Mouse (Mus musculus): Measurements from ENCODE around the gene March10. TPM values are rescaled to one million over a fixed set of nuclear protein-coding genes. Genes with fewer than 3 reads are reported as not detected.
A peak's percentile ranks its signal among the peaks of the same experiment; 100 is the strongest.

The March10 gene
- polyA plus RNA-seq, 1 experiment from 2014 or later: 0.31 TPM

- no peaks in the 10 kb centered on the region for H3K4me1 ChIP-seq (ENCODE audit: control insufficient read depth, insufficient read depth, low read length)
- DNase-seq (ENCODE audit: low spot score): no peak
- WGBS: 58% methylated on average over 4 of the region's 4 CpGs
Observed at GRCm38 (mm10) chr11:105472610-105473009, 16.1 kb upstream of the March10 start.

GRCm38 (mm10) chr11:105470896-105471295 lies 14.4 kb upstream of the March10 start:
- H3K4me1 ChIP-seq (ENCODE audit: control insufficient read depth, insufficient read depth, low read length): 0 out of 2 replicates have a peak, but pooled peaks cover 2% of the 10 kb centered on the region
- H3K27me3 ChIP-seq (ENCODE audit: control insufficient read depth, insufficient read depth, low read length): no peaks in the 10 kb centered on the region
- H3K4me2 ChIP-seq (ENCODE audit: low read depth, low read length): no peak overlapping the region
- no peak overlapping the region for H3K9ac ChIP-seq (replicated peaks; ENCODE audit: low read length)
- WGBS: 85% methylated on average over 4 of the region's 4 CpGs
- ATAC-seq (replicated peaks; ENCODE audit: insufficient number of reproducible peaks, low FRiP score, low TSS enrichment, low read depth): no peak
- no peak overlapping the region for H3K4me3 ChIP-seq (ENCODE audit: low read depth, low read length)
- DNase-seq (ENCODE audit: low spot score): no peak
- no peak overlapping the region for H3K27ac ChIP-seq (replicated peaks; ENCODE audit: low read depth, low read length)
- H3K36me3 ChIP-seq (replicated peaks; ENCODE audit: control insufficient read depth, insufficient read depth, low read depth, low read length): no peaks in the 10 kb centered on the region
- H3K9me3 ChIP-seq (replicated peaks; ENCODE audit: control insufficient read depth, low read length): no peaks in the 10 kb centered on the region

More at GRCm38 (mm10) chr11:105472610-105473009, 16.1 kb upstream of the March10 start:
- Histone ChIP-seq H3K36me3 (replicated peaks; ENCODE audit: control insufficient read depth, insufficient read depth, low read depth, low read length) (no peaks in the 10 kb centered on the region), H3K9ac (replicated peaks; ENCODE audit: low read length) (no peak overlapping the region), H3K4me3 (ENCODE audit: low read depth, low read length) (no peak overlapping the region), H3K27me3 (ENCODE audit: control insufficient read depth, insufficient read depth, low read length) (no peaks in the 10 kb centered on the region), H3K4me2 (ENCODE audit: low read depth, low read length) (no peak overlapping the region), H3K9me3 (replicated peaks; ENCODE audit: control insufficient read depth, low read length) (no peaks in the 10 kb centered on the region), H3K27ac (replicated peaks; ENCODE audit: low read depth, low read length) (no peak overlapping the region)
- no peak for ATAC-seq (replicated peaks; ENCODE audit: insufficient number of reproducible peaks, low FRiP score, low TSS enrichment, low read depth)

- Histone ChIP-seq H3K27me3 (ENCODE audit: control insufficient read depth, insufficient read depth, low read length) (no peaks in the 10 kb centered on the region), H3K9ac (replicated peaks; ENCODE audit: low read length) (no peak overlapping the region), H3K27ac (replicated peaks; ENCODE audit: low read depth, low read length) (no peak overlapping the region), H3K4me2 (ENCODE audit: low read depth, low read length) (no peak overlapping the region), H3K4me1 (ENCODE audit: control insufficient read depth, insufficient read depth, low read length) (0 out of 2 replicates have a peak, but pooled peaks cover 2% of the 10 kb centered on the region), H3K9me3 (replicated peaks; ENCODE audit: control insufficient read depth, low read length) (no peaks in the 10 kb centered on the region), H3K4me3 (ENCODE audit: low read depth, low read length) (no peak overlapping the region), H3K36me3 (replicated peaks; ENCODE audit: control insufficient read depth, insufficient read depth, low read depth, low read length) (no peaks in the 10 kb centered on the region)
- DNase-seq (ENCODE audit: low spot score): no peak
- WGBS: 81% methylated on average over 4 of the region's 4 CpGs
- no peak for ATAC-seq (replicated peaks; ENCODE audit: insufficient number of reproducible peaks, low FRiP score, low TSS enrichment, low read depth)
Observed at GRCm38 (mm10) chr11:105469561-105469960, 13.0 kb upstream of the March10 start.

- H3K4me2 ChIP-seq (ENCODE audit: low read depth, low read length): no peak overlapping the region
- no peaks in the 10 kb centered on the region for H3K36me3 ChIP-seq (replicated peaks; ENCODE audit: control insufficient read depth, insufficient read depth, low read depth, low read length)
- no peak for DNase-seq (ENCODE audit: low spot score)
- H3K27ac ChIP-seq (replicated peaks; ENCODE audit: low read depth, low read length): no peak overlapping the region
- 66% methylated on average over 8 of the region's 8 CpGs for WGBS
- H3K4me3 ChIP-seq (ENCODE audit: low read depth, low read length): no peak overlapping the region
- H3K4me1 ChIP-seq (ENCODE audit: control insufficient read depth, insufficient read depth, low read length): 0 out of 2 replicates have a peak, but pooled peaks cover 2% of the 10 kb centered on the region
- no peaks in the 10 kb centered on the region for H3K27me3 ChIP-seq (ENCODE audit: control insufficient read depth, insufficient read depth, low read length)
- no peak for ATAC-seq (replicated peaks; ENCODE audit: insufficient number of reproducible peaks, low FRiP score, low TSS enrichment, low read depth)
- H3K9ac ChIP-seq (replicated peaks; ENCODE audit: low read length): no peak overlapping the region
- H3K9me3 ChIP-seq (replicated peaks; ENCODE audit: control insufficient read depth, low read length): no peaks in the 10 kb centered on the region
Observed at GRCm38 (mm10) chr11:105469091-105469507, 12.6 kb upstream of the March10 start.

- no peak overlapping the region for H3K4me2 ChIP-seq (ENCODE audit: low read depth, low read length)
- 0 out of 2 replicates have a peak, but pooled peaks cover 2% of the 10 kb centered on the region for H3K4me1 ChIP-seq (ENCODE audit: control insufficient read depth, insufficient read depth, low read length)
- H3K27ac ChIP-seq (replicated peaks; ENCODE audit: low read depth, low read length): no peak overlapping the region
- WGBS: 72% methylated on average over 5 of the region's 5 CpGs
- no peaks in the 10 kb centered on the region for H3K36me3 ChIP-seq (replicated peaks; ENCODE audit: control insufficient read depth, insufficient read depth, low read depth, low read length)
- H3K9ac ChIP-seq (replicated peaks; ENCODE audit: low read length): no peak overlapping the region
- no peak for ATAC-seq (replicated peaks; ENCODE audit: insufficient number of reproducible peaks, low FRiP score, low TSS enrichment, low read depth)
- H3K4me3 ChIP-seq (ENCODE audit: low read depth, low read length): no peak overlapping the region
- DNase-seq (ENCODE audit: low spot score): no peak
- H3K27me3 ChIP-seq (ENCODE audit: control insufficient read depth, insufficient read depth, low read length): no peaks in the 10 kb centered on the region
- no peaks in the 10 kb centered on the region for H3K9me3 ChIP-seq (replicated peaks; ENCODE audit: control insufficient read depth, low read length)
Observed at GRCm38 (mm10) chr11:105468436-105468835, 11.9 kb upstream of the March10 start.

- Histone ChIP-seq H3K27ac (replicated peaks; ENCODE audit: low read depth, low read length) (no peak overlapping the region), H3K4me1 (ENCODE audit: control insufficient read depth, insufficient read depth, low read length) (0 out of 2 replicates have a peak, but pooled peaks cover 2% of the 10 kb centered on the region), H3K9me3 (replicated peaks; ENCODE audit: control insufficient read depth, low read length) (no peaks in the 10 kb centered on the region), H3K36me3 (replicated peaks; ENCODE audit: control insufficient read depth, insufficient read depth, low read depth, low read length) (no peaks in the 10 kb centered on the region), H3K27me3 (ENCODE audit: control insufficient read depth, insufficient read depth, low read length) (no peaks in the 10 kb centered on the region), H3K4me3 (ENCODE audit: low read depth, low read length) (no peak overlapping the region), H3K4me2 (ENCODE audit: low read depth, low read length) (no peak overlapping the region), H3K9ac (replicated peaks; ENCODE audit: low read length) (no peak overlapping the region)
- WGBS: 71% methylated on average over 3 of the region's 3 CpGs
- DNase-seq (ENCODE audit: low spot score) (no peak), ATAC-seq (replicated peaks; ENCODE audit: insufficient number of reproducible peaks, low FRiP score, low TSS enrichment, low read depth) (no peak)
Observed at GRCm38 (mm10) chr11:105467816-105468215, 11.3 kb upstream of the March10 start.

GRCm38 (mm10) chr11:105467266-105467665 lies 10.7 kb upstream of the March10 start:
- Histone ChIP-seq H3K36me3 (replicated peaks; ENCODE audit: control insufficient read depth, insufficient read depth, low read depth, low read length) (no peaks in the 10 kb centered on the region), H3K4me1 (ENCODE audit: control insufficient read depth, insufficient read depth, low read length) (0 out of 2 replicates have a peak, but pooled peaks cover 2% of the 10 kb centered on the region), H3K9me3 (replicated peaks; ENCODE audit: control insufficient read depth, low read length) (no peaks in the 10 kb centered on the region), H3K27ac (replicated peaks; ENCODE audit: low read depth, low read length) (no peak overlapping the region), H3K9ac (replicated peaks; ENCODE audit: low read length) (no peak overlapping the region), H3K27me3 (ENCODE audit: control insufficient read depth, insufficient read depth, low read length) (no peaks in the 10 kb centered on the region), H3K4me3 (ENCODE audit: low read depth, low read length) (no peak overlapping the region), H3K4me2 (ENCODE audit: low read depth, low read length) (no peak overlapping the region)
- WGBS: 40% methylated on average over 9 of the region's 9 CpGs
- peak; percentile 58 for DNase-seq (ENCODE audit: low spot score)
- no peak for ATAC-seq (replicated peaks; ENCODE audit: insufficient number of reproducible peaks, low FRiP score, low TSS enrichment, low read depth)

- H3K9ac ChIP-seq (replicated peaks; ENCODE audit: low read length): no peak overlapping the region
- no peak overlapping the region for H3K4me3 ChIP-seq (ENCODE audit: low read depth, low read length)
- no peak overlapping the region for H3K27ac ChIP-seq (replicated peaks; ENCODE audit: low read depth, low read length)
- H3K27me3 ChIP-seq (ENCODE audit: control insufficient read depth, insufficient read depth, low read length): no peaks in the 10 kb centered on the region
- 59% methylated on average over 4 of the region's 4 CpGs for WGBS
- H3K36me3 ChIP-seq (replicated peaks; ENCODE audit: control insufficient read depth, insufficient read depth, low read depth, low read length): no peaks in the 10 kb centered on the region
- ATAC-seq (replicated peaks; ENCODE audit: insufficient number of reproducible peaks, low FRiP score, low TSS enrichment, low read depth): no peak
- H3K4me1 ChIP-seq (ENCODE audit: control insufficient read depth, insufficient read depth, low read length): 0 out of 2 replicates have a peak, but pooled peaks cover 2% of the 10 kb centered on the region
- no peak for DNase-seq (ENCODE audit: low spot score)
- no peaks in the 10 kb centered on the region for H3K9me3 ChIP-seq (replicated peaks; ENCODE audit: control insufficient read depth, low read length)
- H3K4me2 ChIP-seq (ENCODE audit: low read depth, low read length): no peak overlapping the region
Observed at GRCm38 (mm10) chr11:105466756-105467155, 10.2 kb upstream of the March10 start.
